Mouse (Mus musculus) spleen, adult 2 months (tissue): ENCODE results near the gene 1700029P11Rik.

ENCODE experiments used
- CTCF ChIP-seq: fragments of 200-500 bp; IDR thresholded peaks from 2 replicates; pipeline ENCODE4 v1.5.1; 2011; ENCODE audit warnings: mild to moderate bottlenecking, inconsistent platforms; ENCODE audit not compliant: insufficient read depth, insufficient read length, insufficient replicate concordance; ENCODE audit errors: extremely low read depth
- POLR2A ChIP-seq: fragments of 200-500 bp; IDR thresholded peaks from 2 replicates; pipeline ENCODE4 v1.6.1; 2011; ENCODE audit warnings: low read depth, low read length, inconsistent platforms

DNA sequence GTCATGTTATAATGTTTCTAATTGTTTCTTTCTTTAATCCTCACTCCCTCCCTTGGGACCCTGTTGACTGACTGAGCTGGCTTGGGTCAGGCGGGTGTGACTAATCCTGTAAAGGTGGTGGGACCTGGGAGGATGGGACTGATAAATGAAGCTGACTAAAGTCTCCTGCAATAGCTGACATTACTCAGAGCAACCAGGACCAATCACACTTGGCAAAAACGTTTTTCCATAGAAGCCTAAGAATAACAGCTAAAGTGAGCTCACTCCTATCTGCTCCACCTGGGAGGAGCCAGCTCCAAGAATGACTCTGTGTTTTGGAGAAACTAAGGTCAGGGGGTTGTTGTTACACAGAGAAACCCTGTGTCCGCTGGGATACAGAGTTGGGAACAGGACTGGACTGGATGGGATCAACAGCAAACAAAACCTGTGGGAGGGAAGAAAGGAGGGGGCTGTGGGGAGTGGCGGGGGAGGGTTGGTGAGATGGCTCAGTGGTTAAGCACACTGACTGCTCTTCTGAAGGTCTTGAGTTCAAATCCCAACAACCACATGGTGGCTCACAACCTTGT, 15.3 kb upstream of the 1700029P11Rik start:
- no peak for TF ChIP-seq CTCF
- TF ChIP-seq POLR2A, result no peak
